Mouse (Mus musculus) inflammation-experienced regulatory T-cells, adult 6 months (primary cell): Measurements from ENCODE around the gene Plin4. TPM values are rescaled to one million over a fixed set of nuclear protein-coding genes. Genes with fewer than 3 reads are reported as not detected.
"Not testable (repeated sequence)": the region's sequence is repeated elsewhere in the genome, so short reads cannot be mapped to it uniquely, and the experiment has no call there.

ENCODE experiments used
- ATAC-seq: one replicate; pipeline ENCODE4 v1.8.0; 2017
- polyA plus RNA-seq, 3 experiments: library from polyadenylated mRNA; unstranded; fragments of 100-300 nt; shearing (Covaris generic); gene quantifications; one replicate each; pipeline ENCODE4 v1.2.1; 2017

Gene Plin4
- polyA plus RNA-seq, 3 experiments from 2014 or later = 0.09 TPM; not detected in 2

DNA sequence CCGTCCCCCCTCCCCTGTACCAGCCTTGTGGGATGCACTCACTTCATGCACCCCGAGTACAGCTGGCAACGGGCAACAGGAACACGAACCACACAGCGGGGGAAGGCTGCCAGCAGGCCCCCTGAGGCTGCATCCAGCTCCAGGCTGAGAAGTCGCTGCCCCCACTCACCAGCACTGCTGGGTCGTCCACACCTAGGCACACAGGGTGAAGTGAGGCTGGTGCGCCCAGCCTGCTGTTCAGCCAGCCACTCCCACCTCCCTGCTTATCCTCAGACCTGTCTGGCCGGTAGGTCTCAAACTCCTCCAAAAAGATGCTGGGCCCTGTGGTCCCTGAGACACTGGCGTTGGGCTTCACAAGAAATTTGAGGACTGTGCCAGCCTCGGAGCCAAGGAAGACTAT lies 16.6 kb upstream of the Plin4 start:
- no peak for ATAC-seq

DNA sequence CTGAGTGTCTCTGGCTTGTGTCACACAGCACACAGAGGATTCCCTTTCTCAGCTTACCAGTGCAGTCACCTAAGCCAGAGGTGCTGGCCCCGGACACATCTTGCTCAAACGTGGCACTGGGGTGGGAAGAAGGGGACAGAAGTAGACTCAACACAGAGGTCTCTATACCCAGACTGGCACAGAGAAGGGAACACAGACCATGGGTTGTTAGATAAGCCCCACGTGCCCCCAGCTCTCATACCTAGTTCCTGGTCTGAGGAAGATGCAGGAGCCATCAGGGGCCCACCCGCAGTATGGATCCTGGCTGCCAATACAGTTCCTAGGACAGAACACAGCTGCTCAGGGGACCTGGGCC lies 15.7 kb upstream of the Plin4 start:
- ATAC-seq = no peak

DNA sequence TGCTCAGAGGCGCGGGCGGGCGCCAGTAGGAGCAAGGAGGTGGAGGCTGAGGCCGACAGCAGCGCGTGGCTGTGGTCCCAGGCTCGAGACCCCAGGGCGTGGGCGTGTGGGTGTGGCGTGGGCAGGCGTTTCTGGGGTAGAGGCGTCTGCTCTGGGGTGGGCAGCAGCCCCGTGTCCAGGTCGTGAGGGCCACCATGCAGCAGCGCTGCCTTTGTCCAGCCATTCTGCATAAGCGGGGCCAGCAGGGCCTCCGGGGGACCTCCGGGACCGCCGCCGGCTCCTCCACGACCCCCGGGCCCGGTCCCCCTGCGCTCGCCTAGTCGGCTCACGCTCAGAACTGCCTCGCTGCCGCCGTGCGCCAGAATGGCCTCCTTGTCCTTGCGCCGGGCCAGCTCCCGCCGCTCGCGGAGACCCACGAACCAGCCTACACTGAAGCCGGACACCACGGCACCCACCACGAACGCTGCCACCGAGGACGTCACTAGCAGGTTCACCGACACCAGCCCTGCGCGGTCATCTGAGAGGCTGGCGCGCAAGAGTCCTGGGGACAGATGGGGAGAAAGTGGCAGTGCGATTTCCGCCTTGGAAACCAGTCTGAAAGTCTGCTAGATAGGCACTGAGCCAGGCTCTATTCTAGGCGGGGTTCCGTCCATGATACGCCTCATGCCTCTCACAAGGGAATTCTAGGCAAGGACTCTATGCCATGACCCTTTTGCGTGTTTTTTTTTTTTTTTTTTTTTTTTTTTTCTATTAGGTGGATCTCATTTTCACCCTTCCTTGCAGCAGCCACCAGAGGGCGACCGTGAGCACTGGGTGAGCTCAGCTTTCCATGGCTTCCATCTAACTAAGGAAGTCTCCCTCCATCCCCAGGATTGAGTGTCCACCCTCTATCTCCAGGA lies 15.0 kb upstream of the Plin4 start:
- ATAC-seq = peak; percentile 38

DNA sequence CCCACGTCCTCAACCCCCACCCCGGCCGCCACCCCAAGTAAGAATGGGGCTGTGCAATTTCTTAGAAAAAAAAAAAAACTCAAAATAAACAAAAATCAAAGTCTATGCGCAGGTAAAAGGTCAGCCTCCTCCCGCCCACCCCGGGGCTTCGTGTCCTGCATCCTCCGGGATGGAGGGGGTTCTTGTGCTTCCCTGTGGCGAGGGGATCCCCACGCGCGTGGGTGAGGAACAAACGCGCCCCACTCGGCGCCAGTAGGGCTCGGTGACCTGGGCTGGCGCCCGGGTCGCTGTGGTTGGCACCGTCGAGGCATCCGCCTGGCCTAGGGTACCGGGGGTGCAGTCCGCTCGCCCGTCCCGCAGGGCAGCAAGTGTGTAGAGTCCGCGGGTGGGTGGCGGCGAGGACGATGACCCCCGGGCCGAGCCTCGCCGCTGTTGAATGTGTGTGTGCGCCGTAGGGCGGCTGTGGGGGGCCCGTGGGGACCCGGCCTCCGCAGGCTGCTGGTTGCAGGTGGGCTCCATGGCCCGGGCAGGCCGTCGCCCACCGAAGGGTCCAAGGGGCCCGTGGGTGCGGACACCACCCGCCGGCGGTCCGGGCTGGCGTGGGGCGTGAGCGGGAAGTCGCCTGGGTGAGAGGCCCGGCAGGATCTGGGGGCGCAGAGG lies 14.2 kb upstream of the Plin4 start:
- no peak for ATAC-seq

DNA sequence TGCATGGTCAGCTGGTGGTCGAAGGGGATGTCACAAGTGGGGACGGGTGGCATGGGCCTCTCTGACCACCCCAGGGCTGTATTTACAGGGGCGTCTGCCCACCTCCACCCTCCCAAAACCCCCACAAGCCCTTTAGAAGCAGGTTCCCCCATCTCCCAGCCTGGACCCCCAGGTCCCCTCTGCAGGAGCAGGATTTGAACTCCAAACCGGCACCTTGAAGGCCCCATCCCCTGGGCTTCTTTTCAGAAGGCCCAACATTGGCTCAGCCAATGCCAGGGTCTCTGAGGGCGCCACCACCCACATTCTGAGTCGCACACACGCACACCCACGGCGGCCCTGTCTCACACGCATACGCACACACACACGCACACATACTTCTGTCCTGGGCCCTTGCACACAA lies 13.6 kb upstream of the Plin4 start:
- ATAC-seq = no peak

DNA sequence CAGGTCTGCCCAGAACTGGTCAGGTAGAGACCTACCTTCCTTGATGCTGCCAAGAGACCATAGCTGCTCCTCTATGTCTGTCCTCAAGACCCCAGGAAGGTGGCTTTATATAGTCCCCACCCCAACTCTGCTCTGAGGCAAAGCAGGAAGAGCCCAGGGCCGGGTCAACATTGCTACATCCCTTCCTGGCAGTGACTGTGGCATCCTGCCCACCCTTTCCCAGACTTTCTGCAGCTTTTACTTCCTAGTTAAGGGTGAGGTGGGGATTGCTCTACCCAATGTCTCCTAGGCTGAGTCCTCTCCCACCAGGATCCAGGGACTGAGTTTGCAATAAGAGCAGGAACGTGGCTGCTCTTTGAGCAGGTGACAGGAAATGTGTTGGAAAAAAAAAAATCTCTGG lies 12.2 kb upstream of the Plin4 start, which contains the start of gene Lrg1:
Gene Lrg1 (minus strand): TSS at position 176 of the 400 bp plus-strand sequence.
- ATAC-seq = no peak

DNA sequence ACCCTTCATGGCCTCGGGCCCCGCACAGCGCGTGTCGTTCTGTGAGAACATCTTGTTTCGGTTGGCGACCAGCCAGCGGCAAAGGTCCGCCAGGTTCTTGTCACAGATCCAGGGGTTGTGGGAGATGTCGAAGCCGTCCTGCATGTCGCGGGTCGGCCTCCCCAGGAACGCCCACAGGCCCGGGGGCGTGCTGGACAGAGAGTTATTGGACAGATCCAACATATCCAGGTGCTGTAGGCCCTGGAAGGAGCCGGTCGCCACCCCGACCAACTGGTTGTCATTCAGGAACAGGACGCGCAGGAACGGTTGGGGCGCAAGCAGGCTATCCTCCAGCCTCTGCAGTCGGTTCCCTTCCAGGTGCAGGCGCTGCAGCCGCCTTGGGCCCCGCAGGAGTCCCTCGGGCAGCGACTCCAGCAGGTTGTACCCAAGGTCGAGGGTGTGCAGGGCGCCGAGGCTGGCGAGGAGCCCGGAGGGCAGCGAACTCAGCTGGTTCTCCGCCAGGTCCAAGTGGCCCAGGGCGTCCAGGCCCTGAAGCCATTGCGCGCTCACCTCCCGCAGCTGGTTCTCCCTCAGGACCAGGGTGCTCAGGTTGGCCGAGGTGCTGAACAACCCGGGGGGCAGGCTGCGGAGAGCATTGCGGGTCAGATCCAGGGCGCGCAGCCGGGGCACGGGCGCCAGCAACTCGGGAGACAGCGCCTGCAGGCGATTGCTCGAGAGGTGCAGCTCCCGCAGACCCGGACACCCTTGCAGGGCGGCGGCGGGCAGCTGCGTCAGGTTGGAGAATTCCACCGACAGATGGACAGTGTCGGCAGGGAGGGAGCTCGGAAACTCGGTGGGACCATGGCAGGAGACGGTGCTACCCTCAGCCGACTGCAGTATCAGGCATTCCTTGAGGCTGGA lies 10.6 kb upstream of the Plin4 start:
- no peak for ATAC-seq

DNA sequence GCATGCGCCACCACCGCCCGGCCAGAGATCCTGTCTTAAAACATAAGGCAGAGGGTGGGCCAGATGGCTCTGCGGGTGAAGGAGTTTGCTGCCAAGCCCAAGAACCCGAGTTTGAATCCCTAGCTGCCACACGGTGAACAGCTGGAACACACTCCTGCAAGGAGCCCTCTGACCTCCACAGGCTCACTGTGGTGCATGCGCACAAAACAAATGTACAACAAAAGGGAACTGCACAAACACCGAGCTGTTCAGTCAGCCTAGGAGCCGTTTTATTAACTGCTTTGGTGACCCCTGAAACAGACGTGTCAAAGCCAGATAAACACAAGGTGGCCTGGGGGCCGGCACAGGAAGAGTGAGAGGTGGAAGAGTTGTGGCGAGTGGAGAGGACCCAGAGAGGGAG lies 9.8 kb upstream of the Plin4 start:
- no peak for ATAC-seq

DNA sequence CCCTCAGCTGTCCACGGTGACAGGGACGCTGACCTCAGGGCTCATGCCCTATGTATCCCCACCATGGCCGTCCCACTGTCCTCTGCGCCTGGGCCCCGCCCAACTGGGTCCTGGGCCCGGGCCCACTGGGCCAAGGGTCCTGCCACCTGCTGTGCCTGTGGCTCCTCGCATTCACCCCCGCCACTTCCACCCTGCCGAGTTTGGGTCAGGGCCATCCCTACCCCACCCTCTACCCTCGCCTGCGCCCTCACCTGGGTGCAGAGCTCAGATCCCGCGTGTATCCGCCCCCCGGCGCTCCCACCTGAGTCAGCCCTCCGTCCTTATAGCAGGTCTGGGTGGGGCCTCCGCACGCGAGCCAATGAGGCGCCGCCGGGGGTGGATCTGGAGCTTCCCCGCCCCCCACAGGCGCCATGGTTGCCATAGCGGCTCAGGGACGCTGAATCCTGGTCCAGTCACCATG lies 7.7 kb upstream of the Plin4 start, which contains the start of gene Plin5:
Gene Plin5 (minus strand): TSS at position 346 of the 460 bp plus-strand sequence.
- ATAC-seq = no peak

DNA sequence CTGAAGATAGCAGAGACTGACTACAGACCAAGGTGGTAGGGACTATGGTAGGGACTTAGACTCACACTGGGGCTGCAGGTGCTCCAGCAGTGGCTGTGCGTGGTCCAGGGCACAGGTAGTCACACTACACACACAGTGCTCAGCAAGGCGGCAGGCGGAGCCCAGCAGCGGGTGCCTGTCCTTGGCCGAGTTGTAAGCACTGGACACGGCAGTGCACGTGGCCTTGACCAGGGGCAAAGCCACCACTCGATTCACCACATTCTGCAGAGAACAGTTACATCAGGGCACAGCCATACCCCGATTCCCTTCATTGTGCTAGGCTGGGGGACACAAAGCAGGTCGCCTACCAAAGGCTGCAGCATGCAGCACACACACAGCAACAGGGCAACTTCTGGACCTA lies 6.6 kb upstream of the Plin4 start:
- ATAC-seq = no peak

DNA sequence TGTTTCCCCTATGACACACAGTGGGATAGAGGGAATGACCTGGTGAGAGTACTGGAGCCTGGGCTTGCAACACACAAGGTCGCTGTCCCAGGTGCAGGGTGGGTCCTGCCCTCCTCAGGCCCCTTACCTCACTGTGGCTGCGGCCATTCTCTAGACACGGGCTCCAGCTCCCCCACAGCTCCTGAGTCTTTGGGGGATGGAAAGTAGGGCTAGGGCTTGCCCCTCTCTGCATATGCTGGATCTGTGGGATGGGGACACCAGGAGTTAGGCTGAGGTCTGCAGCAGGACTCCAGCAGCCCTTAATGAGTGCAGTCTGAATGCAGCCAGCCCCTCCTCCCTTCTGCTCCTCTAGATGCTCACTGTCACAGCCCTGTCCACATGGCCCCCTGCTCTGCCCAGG lies 3.1 kb upstream of the Plin4 start:
- ATAC-seq = no peak

DNA sequence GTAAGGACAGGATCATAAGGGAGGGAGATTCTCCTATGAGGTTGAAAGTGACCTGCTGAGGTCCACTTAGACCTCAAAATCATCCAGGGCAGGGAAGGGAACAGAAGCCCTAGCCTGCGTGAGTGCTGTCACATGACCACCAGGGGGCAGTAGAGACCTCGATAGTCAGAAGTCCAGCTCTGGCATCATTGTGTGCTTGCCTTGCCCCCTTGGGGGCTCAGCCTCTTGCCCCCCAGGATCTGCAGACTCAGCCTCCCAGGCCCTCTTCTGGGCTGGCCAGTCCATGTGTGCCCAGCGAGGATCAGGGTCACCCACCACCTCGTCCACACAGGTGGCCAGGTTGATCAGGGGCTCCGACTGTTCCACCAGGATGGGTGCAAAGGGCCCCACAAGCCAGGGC lies 2.3 kb upstream of the Plin4 start:
- peak; percentile 58 for ATAC-seq

DNA sequence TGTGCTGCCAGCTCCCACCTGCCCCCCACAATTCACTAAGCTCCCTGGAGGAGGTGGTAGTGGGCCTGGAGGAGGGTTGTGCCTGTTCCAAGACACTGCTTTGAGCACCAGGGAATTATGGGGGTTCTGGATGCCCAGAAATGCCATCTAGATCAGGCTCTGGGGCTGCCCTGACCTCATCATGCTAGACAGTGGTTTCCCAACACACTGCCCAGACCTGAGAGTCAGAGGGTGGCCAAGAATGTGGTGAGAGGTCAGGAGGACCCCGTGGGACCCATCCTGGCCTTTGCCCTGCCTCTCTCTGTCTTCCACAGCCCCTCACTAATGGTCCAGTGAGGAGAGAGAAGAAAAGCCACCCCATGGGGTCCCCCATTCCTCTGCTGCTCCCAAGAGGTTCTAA lies 1.4 kb upstream of the Plin4 start:
- ATAC-seq = no peak

DNA sequence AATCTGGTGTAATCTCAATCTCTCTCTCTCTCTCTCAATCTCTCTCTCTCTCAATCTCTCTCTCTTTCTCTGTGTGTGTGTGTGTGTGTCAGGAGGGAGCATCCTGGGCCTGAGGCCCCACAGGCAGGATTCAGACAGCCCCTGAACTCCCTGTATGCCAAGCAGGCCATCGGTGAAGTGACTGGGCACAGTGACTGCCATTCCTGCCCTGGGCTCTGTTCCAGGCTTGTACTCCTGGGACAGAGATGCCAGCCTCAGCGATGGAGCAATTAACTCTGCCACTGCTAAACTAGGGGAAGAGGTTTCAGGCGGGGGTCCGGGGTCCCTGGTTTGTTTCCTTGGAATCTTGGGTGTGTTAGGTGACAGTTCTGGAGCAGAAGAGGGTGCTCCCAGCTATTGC lies 968 bp upstream of the Plin4 start:
- no peak for ATAC-seq

DNA sequence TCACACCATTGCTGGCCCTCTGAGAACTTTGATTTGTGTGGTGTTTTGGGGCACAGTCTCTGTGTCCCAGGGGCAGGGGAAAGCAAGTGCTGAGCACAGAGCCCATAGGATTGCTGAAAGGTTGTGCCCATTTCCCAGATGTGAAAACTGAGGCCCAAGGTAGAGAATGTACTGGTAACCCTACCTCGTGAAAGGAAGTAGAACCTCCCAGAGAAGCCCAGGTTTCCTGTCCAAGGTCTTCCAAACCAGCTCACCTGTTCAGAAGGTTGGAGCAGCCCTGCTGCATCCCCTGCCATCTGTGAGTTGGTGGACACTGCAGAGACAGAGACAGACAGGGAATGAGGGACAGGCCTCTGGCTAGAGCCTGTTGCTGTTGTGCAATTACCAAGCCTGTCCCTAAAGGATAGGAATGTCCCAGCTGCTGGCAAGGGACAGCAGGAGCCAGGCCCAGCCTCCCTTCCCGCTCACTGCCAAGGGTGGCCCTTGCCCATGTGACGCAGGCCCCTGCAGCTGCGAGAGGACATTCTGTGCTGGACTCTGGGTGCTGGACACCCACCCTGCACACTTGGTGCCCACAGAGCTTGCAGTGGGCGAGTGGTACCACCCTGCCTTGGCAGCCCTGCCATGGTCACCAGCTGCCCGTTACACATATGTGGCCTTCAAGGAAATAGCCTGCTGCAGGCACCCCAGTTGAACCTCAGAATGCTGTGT lies 1.1 kb downstream of the Plin4 start:
- no peak for ATAC-seq

DNA sequence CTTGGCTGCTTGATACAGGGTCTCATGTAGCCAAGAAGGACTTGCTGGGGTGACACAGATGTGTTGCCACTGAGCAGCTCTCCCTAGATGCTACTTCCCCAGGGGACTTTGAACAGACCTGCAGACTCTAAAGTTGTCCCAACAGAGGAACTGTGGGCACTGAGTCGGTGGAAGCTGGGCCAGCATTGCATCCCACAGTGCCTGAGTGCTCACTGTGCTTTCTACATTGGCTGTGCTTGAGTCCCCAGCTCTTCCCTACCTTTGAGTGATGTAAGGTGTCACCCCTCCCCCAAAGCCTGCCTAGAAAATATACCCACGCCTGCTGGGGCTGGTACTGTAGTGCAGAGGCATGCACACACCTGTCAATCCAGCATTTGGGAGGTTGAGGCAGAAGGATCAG lies 1.9 kb downstream of the Plin4 start:
- ATAC-seq = no peak

DNA sequence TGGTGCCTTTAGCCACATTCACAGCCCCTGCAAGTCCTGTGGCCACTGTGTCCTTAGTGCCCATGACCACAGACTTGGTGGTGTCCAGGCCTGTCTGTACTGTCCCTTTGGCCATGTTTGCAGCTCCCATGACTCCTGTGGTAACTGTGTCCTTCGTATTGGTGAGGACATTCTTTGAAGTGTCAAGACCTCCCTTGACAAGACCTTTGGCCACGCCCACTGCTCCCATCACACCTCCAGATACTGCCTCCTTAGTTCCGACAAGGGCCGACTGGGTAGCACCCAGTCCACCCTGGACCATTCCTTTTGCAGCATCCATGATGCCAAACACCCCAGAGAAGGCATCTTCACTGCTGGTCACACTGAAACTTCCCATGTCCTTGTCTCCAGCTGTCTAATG lies 2.6 kb downstream of the Plin4 start:
- no peak for ATAC-seq

DNA sequence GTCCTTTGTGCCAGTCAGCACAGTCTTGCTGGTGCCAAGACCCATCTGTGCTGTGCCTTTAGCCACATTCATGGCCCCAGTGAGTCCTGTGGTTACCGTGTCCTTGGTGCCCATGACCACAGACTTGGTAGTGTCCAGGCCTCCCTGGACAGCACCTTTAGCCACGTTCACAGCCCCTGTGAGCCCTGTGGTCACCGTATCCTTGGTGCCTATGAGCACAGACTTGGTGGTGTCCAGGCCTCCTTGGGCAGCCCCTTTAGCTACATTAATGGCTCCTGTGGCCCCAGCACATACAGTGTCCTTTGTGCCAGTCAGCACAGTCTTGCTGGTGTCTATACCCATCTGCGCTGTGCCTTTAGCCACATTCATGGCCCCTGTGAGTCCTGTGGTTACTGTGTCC lies 3.2 kb downstream of the Plin4 start:
- not testable (repeated sequence) for ATAC-seq

DNA sequence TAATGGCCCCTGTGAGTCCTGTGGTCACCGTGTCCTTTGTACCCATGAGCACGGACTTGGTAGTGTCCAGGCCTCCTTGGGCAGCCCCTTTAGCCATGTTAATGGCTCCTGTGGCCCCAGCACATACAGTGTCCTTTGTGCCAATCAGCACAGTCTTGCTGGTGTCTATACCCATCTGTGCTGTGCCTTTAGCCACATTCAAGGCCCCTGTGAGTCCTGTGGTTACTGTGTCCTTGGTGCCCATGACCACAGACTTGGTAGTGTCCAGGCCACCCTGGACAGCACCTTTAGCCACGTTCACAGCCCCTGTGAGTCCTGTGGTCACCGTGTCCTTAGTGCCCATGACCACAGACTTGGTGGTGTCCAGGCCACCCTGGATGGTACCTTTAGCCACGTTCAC lies 4.8 kb downstream of the Plin4 start:
- not testable (repeated sequence) for ATAC-seq

DNA sequence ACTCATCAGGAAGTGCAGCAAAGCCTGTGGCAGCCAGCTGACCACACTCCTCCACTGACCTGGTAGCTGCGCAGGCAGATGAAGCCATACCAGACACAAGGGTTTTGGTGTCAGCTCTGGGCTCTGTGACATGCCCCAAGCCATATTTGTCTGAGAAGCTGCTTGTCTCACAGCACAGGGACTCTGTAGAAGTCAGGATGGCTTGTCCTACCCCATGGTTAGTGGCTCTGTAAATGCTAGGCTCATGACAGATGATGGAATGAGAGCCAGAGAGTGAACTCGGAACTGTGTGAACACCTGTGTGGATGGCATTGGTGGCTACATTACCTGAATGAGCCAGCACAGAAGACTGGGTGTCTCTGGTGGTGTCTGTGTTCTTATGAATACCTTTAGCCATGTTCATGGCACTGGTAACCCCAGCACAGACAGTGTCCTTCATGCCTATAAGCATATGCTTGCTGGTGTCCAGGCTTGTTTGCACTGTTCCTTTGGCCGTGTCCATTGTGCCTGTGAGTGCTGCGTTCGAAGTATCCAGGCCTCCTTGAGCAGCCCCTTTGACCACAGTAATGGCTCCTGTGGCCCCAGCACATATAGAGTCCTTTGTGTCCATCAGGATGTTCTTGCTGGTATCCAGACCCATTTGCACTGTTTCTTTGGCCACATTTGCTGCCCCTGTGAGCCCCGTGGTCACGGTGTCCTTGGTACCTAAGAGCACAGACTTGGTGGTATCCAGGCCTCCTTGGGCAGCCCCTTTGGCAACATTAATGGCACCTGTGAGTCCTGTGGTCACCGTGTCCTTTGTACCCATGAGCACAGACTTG lies 5.9 kb downstream of the Plin4 start:
- no peak for ATAC-seq

DNA sequence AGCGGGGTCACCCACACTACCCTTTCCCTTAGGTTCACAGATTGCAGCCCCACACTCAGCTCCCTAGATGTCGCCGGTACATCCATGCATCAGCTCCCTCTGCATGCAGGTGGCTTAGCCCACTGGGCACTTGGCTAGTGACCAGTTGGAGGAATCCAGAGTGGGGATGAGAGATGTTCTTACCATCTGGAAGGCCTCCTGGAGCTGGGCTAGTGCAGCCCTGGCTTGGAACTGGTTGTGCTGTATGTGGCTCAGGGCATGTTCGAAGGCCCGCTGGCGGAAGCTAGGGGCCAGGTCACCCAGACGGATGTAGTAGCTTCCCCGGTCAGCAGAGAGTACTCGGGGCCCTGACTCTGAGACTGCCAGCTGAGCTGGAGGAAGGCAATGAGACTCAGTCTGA lies 6.7 kb downstream of the Plin4 start:
- ATAC-seq = no peak
